Mouse (Mus musculus) cerebellum, postnatal 36 days (tissue): Measurements from ENCODE around the gene Slc7a6.

Experiments
- DNase-seq, 2 experiments: peaks; one replicate each; pipeline ENCODE4 v3.0.0; 2021 to 2022; ENCODE audit warnings: mixed read lengths in 2 of 2

Gene Slc7a6

DNA sequence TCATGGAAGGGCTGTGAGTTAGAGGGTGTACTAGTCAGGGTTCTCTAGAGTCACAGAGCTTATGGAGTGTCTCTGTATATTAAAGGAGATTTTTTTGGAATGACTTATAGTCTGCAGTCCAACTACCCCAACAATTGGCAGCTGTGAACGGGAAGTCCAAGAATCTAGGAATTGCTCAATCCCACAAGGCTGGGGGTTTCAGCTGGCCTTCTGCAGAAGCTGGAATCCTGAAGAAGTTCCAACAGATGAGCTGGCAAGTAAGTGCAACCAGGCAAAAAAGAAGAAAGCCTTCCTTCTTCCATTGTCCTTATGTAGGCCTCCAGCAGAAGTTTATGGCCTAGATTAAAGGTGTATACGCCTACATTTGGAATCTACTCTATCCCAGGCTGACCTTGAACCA, 23.3 kb upstream of the Slc7a6 start:
- no peak for DNase-seq

DNA sequence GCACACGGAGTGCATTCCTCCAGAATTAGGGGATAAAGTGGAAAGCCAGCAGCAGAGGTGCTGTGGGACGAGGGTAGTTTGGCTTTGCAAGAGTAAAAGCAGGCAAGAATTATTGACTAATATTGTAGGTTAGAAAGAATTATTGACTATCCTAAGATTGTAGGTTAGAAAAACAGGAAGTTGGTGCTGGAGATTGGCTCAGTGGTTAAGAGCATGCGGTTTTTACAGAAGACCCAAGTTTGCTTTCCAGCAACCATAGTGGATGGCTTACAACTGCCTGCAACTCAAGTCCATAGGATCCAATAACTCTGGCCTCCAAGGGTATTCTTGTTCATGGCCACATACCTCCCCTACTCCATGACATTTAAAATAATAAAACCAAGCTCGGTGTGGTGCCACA, 22.6 kb upstream of the Slc7a6 start:
- DNase-seq: no peak

DNA sequence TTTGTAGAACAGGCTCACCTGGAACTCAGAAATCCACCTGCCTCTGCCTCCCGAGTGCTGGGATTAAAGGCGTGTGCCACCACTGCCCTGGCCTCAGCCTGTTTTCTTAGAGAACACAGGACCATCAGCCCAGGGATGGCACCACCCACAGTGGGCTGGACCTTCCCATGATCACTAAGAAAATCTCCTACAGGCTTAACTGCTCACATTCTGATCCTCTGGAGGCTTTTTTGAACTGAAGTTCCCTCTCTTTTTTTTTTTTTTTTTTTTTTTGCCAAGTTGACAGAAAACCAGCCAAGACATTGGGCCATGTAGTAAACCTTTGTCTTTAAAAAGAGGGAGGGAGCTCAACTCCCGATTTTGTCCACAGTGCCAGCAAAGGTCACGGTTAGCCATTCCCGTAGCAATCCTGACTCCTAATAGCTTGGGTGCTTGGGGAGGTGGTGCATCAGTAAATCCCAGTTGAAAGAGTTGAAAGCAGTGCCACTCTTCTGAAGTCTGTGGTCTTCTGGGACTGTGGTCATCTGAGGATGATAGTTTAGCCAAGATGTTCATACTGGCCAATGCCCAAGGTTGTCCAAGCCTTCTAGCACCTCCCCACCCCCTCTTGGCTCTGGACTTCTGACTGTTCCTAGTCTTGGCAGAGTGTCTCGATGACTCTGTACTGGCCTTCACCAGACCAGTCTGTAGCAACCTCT, 20.6 kb upstream of the Slc7a6 start:
- DNase-seq: no peak

DNA sequence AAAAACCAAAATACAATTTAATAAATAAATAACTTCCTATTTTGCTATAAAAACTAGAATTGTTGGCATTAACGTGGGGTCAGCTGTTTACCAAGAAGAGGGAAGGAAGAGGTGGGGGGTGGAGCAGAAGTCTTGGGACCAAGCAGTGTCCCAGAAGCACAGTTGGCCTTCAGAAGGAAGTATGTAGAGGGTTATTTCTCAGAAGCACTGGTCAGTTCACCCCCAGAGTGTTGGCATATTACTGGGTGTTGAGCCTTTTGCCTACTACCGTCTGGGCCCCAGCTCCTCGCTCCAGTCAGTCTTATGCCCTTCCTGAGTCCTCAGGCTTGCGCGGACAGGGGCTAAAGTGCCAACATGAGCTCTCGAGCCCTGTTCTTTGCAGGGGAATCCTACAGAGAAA, 19.6 kb upstream of the Slc7a6 start:
- no peak for DNase-seq

DNA sequence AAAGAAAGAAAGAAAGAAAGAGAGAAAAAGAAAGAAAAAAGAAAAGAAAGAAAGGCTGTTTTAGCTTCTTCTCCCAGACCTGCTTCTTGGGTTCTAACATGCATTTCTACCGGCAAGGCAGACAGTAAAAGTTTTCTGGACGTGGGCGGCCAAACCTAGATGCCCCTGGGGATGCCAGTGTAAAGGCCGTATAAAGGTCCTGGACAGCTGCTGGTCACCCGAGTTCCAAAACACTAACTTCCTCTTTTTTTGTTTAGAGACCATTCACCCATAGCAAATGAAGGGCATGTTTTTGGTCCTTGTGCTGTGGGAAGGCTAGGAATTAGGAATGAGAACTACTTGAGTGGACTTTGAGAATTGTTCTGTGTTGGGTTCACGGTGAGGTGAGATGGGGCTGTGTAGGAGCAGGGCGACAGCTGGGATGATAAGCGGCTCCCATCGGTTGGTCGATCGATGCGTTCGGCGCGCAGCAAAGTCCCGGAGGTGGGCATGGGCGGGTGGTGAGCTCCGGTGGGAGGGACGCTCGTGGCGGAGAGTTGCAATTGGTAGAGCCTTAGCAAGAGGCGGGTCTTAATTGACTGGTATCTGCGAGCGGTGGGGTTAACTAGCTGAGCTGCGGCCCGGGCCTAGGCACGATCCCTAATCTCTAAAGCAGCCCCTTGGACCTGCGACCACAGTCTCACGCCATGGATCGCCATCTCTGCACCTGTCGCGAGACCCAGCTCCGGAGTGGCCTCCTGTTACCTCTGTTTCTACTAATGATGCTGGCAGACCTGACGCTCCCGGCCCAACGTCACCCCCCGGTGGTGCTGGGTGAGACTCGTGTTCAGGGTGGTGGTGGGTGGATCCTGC, 18.6 kb upstream of the Slc7a6 start, which contains the start of gene Pla2g15:
Gene Pla2g15 (plus strand): TSS at position 599 of the 852 bp plus-strand sequence.
- DNase-seq: peak; percentile 88

DNA sequence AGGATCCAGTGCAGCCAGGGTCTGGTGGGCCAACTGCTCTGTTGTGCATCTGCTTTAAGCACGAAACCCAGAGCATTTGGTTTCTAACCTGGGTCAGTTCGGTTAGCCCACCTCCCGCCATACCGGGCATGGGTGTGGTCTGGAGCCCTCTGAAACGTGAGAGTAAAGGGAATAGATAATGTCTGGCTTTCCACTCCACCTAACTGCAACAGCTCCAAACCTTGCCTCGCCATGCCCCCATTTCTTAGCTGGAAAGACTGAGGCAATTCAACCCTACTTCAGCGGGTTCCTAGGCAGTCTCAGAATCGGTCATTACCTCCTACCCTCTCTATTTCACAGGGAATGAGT, 18.0 kb upstream of the Slc7a6 start:
- no peak for DNase-seq

DNA sequence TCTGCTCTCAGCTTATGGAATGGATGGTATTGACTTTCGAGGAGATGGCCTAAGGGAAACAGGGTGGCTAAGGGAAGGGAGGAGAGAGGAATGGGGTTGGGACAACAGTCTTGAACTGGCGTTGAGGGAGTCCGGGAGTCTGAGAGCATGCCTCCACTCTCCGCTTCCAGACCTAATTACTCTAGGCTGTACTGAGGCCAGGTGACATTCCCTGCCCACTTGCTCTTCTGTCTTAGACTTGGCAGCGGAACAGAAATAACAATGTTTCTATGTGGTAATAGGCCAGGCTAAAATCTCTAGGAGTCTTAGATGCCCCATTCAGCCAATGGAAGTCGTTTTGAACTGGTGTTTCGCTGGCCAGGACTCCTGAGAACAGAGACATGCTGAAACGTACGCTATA, 17.6 kb upstream of the Slc7a6 start:
- no peak for DNase-seq

DNA sequence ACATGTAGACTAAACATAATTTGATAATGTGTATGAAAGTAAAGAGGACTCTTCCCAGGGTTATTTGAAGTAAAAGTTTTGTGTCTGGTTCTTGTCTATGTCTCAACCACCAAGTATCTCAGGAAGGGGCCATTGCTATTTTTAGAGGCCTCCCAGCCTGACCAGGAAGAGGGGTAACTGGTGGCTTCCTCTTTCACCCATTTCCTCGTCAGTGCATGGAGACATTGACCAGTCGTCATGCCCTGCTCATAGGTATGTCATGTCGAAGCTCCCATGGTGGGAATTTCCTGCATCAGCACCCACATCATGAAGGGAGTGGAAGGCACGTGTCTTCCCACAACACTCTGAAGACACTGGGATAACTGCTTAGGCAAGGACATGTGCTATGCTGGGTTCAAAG, 15.8 kb upstream of the Slc7a6 start:
- DNase-seq: no peak

DNA sequence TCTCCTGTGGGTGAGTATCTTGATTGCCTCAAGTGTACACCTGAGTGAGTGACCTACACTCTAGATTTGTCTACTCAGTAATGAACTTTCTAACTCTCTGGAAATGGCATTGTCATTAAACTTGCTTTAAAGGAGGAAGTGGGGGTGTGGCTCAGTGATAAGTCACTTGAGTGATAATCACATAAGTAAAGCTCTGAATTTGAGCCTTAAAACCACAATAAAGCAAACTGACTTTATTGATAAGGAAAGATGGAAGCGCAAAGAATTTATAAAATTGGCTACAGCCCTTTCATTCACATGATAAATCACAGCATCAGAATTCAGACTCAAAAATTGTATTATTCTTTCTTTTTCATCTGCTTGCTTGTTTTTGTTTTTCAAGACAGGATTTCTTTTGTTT, 11.2 kb upstream of the Slc7a6 start:
- no peak for DNase-seq

DNA sequence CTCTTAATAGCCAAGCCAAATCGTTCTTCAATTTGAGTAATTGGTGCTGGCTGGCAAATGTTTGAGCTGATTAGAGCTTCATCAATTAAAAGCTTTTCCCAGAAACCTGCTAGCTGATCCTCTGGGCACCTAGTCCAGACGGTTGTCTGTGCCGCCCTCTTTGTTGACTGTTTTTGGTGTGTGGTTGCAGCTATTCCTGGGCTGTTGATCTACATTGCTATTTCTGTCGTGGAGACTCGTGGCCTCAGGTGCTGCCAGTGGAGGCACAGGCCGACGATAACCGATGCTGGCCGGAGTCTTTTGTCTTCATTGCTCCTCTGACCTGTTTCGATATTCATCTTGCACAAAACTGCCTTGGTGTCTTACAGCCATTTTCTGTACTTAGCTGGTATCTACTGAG, 10.3 kb upstream of the Slc7a6 start:
- no peak for DNase-seq

DNA sequence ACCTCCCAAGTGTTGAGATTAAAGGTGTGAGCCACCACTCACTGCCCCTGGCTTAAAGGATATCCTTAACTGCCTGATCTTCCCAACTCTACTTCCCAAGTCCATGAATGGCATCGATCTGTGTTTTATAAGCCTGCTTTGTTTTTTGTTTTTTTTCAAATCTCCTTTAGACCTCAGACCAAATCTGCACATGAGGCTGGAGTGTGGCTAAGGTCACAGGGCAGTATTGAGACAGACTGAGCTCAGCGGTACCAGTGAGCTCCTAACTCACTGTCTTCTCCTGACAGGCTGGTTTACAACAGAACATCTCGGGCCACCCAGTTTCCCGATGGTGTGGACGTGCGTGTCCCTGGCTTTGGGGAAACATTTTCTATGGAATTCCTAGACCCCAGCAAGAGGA, 8.8 kb upstream of the Slc7a6 start:
- no peak for DNase-seq

DNA sequence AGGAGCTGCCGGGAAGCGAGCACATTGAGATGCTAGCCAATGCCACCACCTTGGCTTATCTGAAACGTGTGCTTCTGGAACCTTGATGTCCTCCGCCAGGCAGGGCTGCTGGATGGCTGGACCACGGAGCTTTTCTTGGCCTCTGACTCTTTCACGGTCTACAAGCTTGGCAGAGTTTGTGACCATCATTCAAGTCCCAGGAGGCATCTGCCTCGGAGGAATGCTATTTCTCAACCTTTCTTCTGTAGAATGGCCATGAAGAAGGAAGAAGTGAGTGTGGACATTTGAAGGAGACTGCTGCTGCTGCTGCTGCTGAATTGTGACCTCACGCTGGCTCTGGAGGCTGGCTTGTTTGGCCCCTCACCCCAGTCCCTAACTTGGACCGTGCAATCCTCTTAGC, 5.4 kb upstream of the Slc7a6 start:
- no peak for DNase-seq

DNA sequence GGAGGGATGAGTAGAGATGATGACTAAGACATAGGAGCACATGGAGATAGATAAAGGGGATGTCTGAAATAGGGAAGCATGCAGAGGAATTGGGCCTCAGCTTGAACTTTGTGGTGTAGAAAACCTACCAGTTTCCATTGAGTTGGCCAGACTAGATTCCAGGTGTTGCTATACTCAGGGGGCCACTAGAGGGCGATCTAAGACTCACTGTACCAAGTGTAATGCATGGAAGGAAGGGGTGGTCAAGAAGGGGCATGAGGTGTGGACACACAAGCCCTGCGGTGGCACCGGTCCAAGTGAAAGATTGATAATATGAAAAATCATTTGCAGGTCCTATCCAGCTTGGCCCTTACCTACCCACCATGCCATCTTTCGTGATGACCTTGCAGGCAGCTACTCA, 3.2 kb upstream of the Slc7a6 start:
- DNase-seq: peak; percentile 69 to 79

DNA sequence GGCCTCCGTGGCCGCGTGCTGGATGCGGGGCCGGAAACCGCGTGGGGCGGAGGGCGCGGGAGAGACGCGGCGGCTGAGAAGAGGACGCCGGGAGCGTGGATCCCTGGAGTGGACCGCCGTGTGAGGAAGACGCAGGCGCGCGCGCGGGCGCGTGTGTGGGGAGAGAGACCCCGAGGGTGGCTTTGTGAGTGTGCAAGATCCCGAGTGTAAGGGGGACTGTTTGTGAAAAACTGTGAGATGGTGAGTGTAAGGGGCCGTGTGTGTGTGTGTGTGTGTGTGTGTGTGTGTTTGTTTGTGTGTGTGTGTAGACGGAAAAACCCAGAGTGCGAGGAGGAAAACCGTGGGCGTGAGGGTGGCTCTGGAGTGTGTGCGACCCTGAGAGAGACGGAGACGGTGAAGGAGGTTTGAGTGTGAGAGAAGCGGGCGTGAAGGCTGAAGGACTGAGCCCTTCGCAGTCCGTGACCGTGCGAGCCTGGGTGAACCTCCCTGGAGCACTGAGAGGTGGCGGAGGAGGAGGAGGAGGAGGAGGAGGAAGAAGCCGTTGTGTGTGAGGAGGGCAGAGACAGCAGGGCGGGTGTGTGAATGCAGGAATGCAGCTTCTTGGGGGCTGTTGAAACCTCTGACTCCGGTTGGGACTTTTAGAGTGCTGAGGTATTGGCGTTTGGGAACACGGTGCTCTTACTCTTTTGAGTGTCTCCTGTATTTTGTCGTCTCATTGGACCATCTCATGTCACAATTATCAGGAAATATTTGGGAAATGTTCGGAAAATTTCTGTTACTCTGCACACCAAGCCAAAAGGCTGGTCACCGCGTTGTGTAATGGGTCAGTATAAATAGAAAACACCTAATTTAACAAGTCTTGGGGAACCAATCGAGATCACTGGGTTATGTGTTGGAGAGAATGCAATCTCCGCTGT, 618 bp downstream of the Slc7a6 start:
- no peak for DNase-seq

DNA sequence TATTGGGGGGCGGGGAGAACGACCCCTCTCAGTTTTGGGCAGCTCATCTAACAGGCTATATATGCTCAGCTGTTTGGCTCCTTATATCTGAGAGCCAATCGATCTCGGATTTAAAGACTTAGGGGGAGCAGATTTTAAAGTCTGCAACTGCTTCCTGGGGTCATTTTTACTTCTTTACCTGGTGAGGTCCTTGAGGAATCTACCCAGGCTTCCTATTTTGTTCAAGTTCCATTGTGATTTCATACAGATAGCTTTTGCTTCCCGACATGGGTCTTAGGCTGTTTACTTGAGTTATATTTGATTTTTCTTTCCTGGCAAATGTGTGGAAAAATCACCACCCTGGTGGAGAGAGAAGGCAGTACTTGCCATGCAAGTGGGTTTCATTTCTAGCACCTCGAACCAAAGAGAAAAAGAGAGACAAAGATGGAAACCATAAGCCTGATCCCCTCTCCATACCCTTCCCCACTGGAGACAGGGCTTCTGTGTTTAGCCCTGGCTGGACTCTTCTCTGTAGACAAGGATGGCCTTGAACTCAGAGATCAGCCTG, 1.4 kb downstream of the Slc7a6 start:
- no peak for DNase-seq

DNA sequence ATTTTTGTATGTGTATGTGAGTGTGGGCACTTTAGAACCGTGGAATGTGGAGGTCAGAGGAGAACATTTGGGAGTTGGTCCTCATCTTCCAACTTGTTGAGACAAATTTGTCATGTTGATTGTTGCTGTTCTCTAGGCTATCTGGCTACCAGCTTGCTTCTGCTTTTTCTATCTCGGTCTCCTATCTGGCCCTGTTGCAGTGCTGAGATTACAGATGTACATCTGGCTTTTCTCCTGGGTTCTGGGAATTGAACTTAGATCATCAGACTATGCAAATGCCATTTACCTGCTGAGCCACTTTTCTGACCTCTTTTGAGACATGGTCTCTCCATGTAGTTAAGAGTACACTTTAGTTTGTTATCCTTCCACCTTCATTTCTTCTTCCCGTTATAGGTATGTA, 4.9 kb downstream of the Slc7a6 start:
- no peak for DNase-seq

DNA sequence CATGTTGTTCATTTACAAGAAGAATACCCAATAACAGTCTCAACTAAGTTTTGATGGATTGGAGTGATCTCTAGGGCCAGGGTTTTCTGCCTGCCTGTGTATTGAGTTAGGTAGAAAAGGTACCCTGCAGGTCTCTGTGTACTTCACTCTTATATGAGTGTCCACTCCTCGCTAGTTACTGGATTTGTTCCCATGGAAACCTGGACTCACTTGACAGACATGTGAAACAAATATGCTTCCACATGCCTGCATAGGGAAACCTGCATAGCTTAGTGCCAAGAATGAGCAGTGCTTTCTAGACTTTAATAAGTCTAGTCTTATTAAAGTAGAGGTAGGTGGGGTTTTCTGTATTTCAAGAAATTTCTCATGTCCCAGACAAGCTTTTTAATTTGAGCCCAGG, 8.2 kb downstream of the Slc7a6 start:
- DNase-seq: no peak

DNA sequence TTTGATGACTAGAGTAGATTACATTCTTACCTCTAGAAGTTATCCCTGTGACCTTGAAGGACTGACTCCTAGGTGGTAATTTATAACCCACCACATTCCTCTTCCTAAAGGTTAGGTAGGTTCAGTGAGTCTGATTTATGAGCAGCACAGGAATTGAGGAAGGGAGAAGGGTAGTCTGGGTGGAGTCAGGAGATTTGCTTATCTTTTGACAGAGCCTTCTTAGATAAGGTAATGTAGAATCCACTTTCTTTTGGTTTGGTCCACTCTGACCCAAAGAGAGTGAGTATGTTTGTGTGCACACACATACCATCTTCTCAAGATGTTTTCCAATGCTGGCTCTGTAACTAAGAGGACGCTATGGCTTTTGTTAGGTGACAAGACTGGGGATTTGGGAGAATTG, 8.9 kb downstream of the Slc7a6 start:
- DNase-seq: no peak

DNA sequence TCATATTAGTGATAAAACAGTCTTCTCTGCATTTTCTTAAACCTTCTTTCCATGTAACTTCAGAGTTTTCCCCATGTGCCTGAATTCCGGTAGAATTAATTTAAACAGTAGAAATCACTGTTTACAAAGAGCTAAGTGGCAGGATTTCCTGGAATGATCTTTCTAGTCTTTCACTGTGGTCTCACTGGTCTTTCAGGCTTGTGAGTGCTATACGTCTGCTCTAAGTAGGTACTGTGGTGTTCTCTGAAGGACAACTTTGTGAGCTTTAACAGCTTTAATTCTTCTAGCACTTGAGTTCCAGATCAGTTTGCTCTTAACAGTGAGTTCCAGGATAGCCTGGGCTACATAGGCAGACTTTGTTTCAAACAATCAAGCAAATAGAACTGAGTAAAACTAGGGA, 9.8 kb downstream of the Slc7a6 start:
- no peak for DNase-seq

DNA sequence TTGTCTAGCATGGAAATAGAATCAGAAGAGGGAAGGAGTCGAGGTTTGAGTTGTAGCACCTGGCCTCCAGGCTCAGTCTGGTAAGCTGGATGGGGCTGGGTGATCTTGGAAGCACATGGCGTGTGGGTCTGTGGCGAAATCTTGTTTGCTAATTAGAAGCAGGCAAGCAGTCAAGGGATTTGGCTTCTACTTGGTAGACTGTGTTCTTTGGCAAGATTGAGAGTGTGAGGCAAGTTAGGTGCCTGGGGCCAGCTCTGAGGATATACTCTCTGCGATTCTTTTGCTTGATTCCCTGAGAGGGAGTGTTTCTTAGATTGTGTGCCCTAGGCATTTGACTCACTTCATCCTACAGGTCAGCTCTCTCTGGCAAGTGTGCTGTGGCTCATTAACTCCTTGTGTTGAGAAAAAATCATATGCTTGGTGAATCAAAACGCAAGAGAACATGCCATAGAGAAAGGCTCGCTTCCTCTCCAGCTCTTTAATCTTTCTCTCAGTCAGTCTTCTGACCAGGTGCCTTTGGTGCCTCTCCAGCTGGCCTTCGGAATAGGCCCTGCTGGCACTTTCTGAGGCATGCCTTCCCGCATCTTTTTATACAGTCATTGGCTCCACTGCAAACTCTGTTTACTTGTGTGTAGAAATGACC, 17.1 kb downstream of the Slc7a6 start:
- DNase-seq: peak; percentile 24 to 26

DNA sequence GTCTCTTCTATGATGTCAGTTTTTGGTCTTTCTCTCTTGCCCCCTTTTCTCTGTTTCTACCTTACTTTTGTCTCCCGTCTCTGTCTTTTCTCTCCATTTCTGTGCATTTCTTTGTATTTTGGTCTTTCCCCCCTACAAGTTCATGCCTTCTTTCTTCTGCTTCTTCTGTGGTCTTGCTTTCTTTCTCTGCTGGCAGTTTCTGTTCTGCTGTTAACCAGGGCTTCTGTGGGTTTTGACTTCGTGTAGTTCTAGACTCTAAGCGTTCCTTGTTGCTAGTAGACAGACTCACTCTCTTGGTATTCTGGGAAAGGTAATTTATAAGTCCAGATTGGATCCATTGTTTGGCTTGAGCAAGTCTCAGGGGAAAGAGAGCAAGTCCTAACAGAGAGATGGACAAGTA, 17.7 kb downstream of the Slc7a6 start:
- no peak for DNase-seq

DNA sequence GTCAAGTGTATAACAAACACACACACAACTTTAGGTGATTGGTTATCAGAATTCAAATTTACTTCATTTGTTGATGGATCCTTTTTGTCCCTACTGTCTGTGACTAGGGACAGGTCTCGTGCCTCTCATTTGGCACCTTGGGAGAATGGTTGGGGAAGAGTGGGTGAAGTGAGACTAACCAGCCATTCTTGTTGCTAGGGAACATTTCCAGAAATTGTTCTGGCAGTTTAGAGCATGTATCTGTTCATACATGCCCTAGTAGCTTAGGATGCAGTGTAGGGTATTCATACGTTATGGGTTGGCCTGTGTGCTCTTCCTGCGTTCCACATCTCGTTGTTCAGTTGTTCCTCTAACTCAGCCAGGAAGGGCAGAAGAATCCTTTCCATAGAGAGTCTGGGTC, 20.5 kb downstream of the Slc7a6 start:
- no peak for DNase-seq

DNA sequence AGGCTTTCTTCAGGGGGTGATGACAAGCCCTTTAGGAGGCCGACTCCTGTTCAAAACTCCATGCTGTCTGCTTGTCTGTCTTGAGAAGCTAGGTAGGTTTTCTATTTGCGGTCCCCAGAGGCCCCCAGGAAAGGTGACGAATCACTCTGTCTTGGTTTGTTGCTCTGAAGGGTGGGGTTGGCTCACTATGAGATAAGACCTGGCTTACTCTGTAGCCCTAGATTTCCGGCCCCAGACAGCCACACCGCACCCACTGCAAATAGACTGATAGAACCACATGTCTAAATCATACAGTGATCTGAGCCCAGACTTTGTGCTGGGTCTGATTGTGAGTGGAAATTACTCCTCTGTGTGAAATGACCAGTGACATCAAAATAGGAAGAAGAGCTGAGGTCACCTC, 23.0 kb downstream of the Slc7a6 start:
- no peak for DNase-seq
